Mouse (Mus musculus) lung, embryonic 14.5 days (tissue): ENCODE results near the gene Ubap1. TPM values are rescaled to one million over a fixed set of nuclear protein-coding genes. Genes with fewer than 3 reads are reported as not detected.
A peak's percentile ranks its signal among the peaks of the same experiment; 100 is the strongest.

Experiments used
- ATAC-seq: fragments of 200-750 bp; cut with Nextera tagmentation; 2 replicates; pipeline ENCODE4 v1.8.0; 2017; ENCODE audit warnings: mild to moderate bottlenecking, moderate TSS enrichment, moderate library complexity; ENCODE audit not compliant: insufficient read depth
- DNase-seq: peaks from one replicate; pipeline ENCODE4 v3.0.0-alpha.2; 2015
- H3K27ac ChIP-seq: fragments of 300-500 bp; sonication (generic); 2 replicates; pipeline ENCODE4 v1.5.1; 2014; ENCODE audit warnings: low read depth, mild to moderate bottlenecking, moderate library complexity
- H3K27me3 ChIP-seq: fragments of 300-500 bp; sonication (generic); 2 replicates; pipeline ENCODE4 v1.6.1; 2014; ENCODE audit warnings: low read length, control low read depth; ENCODE audit not compliant: insufficient read depth
- H3K36me3 ChIP-seq: fragments of 300-500 bp; sonication (generic); 2 replicates; pipeline ENCODE4 v1.6.1; 2014; ENCODE audit warnings: control low read depth; ENCODE audit not compliant: insufficient read depth
- H3K4me1 ChIP-seq: fragments of 300-500 bp; sonication (generic); 2 replicates; pipeline ENCODE4 v1.6.1; 2014; ENCODE audit warnings: antibody characterized with exemption, control low read depth; ENCODE audit not compliant: insufficient read depth
- H3K4me2 ChIP-seq: fragments of 300-500 bp; sonication (generic); 2 replicates; pipeline ENCODE4 v1.6.1; 2014; ENCODE audit warnings: mild to moderate bottlenecking
- H3K4me3 ChIP-seq: fragments of 300-500 bp; sonication (generic); 2 replicates; pipeline ENCODE4 v1.5.1; 2014; ENCODE audit warnings: low read depth, low read length
- H3K9ac ChIP-seq: fragments of 300-500 bp; sonication (generic); 2 replicates; pipeline ENCODE4 v1.6.1; 2014
- H3K9me3 ChIP-seq: fragments of 300-500 bp; sonication (generic); 2 replicates; pipeline ENCODE4 v1.6.1; 2016; ENCODE audit warnings: low read depth, low read length, control low read depth
- CTCF ChIP-seq: IDR thresholded peaks from 2 replicates; pipeline ENCODE4 v1.5.1; 2016; ENCODE audit warnings: antibody characterized with exemption, low read depth
- WGBS: fragments of 180-500 bp; shearing (Covaris S2); extraction: QIAGEN DNeasy Blood & Tissue Kit; methylation state at CpG from one replicate; pipeline ENCODE4 v1.1.7; 2014; 5-methylcytosine and 5-hydroxymethylcytosine counted together
- polyA plus RNA-seq: library from polyadenylated mRNA; unstranded; fragments of >200 nt; fragmentation: Nextera tagmentation; extraction: Ambion mirVana; gene quantifications from 2 replicates; pipeline ENCODE4 v1.2.1, GENCODE M21; 2014

Ubap1 gene
- polyA plus RNA-seq, 1 experiment from 2014 or later: 47.7 TPM

DNA sequence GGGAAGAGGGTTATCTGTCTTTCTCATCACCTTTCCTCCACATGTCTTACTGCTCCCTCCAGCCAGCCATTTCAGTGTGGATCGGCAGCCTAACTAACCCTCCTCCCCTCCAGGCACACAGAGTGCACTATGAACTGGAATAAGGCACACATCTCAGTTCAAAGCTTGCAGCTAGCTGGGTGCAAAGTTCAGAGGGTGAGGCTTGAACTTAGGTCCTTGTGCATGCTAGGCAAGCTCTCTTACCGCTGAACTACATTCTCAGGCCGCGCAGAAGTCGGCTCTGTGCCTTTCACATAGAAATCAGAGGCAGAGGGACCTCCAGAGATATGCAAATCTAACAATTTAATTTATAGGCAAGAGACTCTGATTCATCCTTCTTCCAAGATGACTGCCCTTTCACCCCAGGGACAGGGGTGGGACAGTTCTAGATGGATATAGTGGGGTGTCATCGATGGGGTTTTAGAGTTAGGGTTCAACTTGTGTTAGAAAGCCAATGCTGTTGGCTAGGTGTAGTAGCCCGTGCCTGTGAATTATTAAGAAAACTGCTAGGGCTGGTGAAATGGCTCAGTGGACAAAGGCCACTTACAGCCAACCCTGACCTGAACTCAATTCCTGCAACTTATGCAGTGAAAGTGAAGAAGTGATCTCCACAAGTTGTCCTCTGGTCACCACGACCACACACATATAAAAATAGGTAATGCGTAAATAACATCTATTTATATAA lies 16.9 kb upstream of the Ubap1 start:
- no peaks in the 10 kb centered on the region for H3K9me3 ChIP-seq
- no peaks in the 10 kb centered on the region for H3K36me3 ChIP-seq
- H3K4me1 ChIP-seq: no peaks in the 10 kb centered on the region
- no peak overlapping the region for H3K4me3 ChIP-seq
- WGBS: 82% methylated on average over 9 of the region's 9 CpGs
- ATAC-seq (no peak), DNase-seq (no peak)
- H3K4me2 ChIP-seq: no peak overlapping the region
- no peak overlapping the region for H3K9ac ChIP-seq
- TF ChIP-seq CTCF: no peak
- H3K27me3 ChIP-seq: no peaks in the 10 kb centered on the region
- H3K27ac ChIP-seq: no peak overlapping the region

DNA sequence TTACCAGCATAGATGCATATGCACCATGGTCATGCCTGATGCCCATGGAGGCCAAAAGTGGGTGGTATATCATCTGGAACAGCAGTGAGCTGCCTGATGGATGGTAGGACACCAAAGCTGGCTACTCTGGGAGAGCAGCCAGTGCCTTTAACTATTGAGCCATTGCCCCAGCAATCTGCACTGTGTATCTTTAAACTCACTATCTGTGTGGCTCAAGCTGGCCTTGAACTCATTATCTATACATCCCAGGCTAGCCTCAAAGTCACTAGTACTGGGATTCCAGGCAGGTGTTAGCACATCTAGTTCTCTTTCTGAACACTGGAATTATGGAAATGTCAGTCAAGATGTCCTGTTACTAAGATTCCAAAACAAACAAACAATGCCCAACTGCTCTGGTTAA lies 12.2 kb upstream of the Ubap1 start:
- TF ChIP-seq CTCF: no peak

DNA sequence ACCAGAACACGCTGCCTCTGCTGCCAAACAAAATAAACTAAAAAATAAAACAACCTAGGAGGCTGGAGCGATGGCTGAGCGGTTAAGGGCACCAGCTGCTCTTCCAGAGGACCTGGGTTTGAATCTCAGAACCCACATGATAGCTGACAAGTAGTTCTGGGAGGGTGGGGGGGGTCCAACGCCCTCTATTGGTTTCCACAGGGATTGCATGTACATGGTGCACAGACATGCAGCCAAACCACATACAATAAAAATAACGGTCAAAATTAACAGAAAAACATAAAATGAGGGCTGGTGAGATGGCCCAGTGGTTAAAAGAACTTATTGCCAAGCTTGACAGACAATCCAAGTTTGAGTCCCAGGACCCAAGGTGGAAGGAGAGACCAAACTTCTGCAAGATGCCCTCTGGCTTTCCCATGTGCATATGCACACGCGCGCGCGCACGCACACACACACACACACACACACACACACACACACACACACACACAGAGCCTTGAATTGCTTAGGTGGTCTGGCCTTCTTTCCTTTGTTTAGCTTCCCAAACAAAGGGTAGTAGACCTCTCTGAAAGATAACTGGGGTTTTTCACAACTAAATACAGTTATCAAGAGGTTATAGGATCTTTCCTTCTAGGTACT lies 7.8 kb upstream of the Ubap1 start:
- ATAC-seq: no peak
- Histone ChIP-seq H3K36me3 (no peaks in the 10 kb centered on the region), H3K9ac (no peak overlapping the region), H3K4me1 (no peaks in the 10 kb centered on the region), H3K27ac (no peak overlapping the region), H3K9me3 (no peaks in the 10 kb centered on the region), H3K27me3 (no peaks in the 10 kb centered on the region), H3K4me3 (no peak overlapping the region), H3K4me2 (no peak overlapping the region)
- no peak for DNase-seq
- 74% methylated on average over 11 of the region's 11 CpGs for WGBS
- TF ChIP-seq CTCF: no peak

More for the DNA sequence above, 12.2 kb upstream of the Ubap1 start:
- DNase-seq (no peak), ATAC-seq (no peak)
- H3K4me2 ChIP-seq: no peak overlapping the region
- H3K4me3 ChIP-seq: no peak overlapping the region
- no peaks in the 10 kb centered on the region for H3K27me3 ChIP-seq
- H3K27ac ChIP-seq: no peak overlapping the region
- no peaks in the 10 kb centered on the region for H3K36me3 ChIP-seq
- H3K9me3 ChIP-seq: no peaks in the 10 kb centered on the region
- no peaks in the 10 kb centered on the region for H3K4me1 ChIP-seq
- H3K9ac ChIP-seq: no peak overlapping the region

DNA sequence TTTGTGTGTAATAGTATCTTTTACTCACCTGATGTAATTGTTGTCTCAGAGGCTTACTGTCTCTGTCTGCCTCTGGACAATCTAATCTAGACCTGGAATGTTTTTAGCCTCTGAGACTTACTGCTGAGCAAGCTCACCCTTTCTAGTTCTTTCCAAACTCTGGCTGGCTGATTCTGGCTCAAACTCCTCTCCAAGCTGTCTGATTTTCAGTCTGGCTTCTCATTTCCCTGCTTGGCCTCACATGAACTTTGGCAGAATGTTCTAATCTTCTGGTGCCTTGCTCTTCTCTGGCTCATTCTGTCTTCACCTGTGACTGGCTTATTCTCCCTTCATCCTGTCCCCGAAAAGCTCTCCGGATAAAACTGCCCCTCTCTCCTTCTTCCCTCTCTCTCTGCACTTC lies 2.8 kb upstream of the Ubap1 start:
- Histone ChIP-seq H3K27ac (no peak overlapping the region), H3K27me3 (no peaks in the 10 kb centered on the region), H3K4me3 (no peak overlapping the region), H3K9me3 (no peaks in the 10 kb centered on the region), H3K36me3 (no peaks in the 10 kb centered on the region), H3K9ac (no peak overlapping the region), H3K4me1 (peaks cover 3% of the 10 kb centered on the region; the same call in 1 of the 2 replicates), H3K4me2 (no peak overlapping the region)
- WGBS: 56% methylated on average over 2 of the region's 2 CpGs
- no peak for ATAC-seq
- DNase-seq: no peak
- TF ChIP-seq CTCF: no peak

DNA sequence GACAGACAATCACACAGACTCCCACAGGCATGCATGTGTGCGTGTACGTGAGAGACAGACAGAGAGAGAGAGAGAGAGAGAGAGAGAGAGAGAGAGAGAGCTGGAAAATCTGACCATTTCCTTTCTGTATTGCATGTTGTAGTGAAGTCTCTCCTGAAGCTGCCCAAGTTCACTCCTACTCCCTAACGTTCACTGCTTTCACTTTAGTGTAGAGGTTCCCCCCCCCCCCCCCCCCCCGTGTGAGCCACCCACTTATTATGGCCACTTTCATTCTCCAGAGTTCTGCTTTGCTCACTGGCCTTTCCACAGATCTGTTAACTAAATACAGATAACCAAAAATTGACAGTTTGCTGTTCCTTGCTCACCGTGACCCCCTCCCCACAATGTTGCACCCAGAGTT lies 957 bp upstream of the Ubap1 start:
- Histone ChIP-seq H3K4me3 (0 out of 2 replicates have a peak overlapping the region, but pooled peaks have one; percentile 70), H3K36me3 (peaks cover 3% of the 10 kb centered on the region; the same call in 1 of the 2 replicates), H3K27ac (peak overlapping the region; percentile 14; the same call in 1 of the 2 replicates), H3K4me1 (peaks cover 3% of the 10 kb centered on the region; the same call in 1 of the 2 replicates), H3K4me2 (peak overlapping the region; percentile 53), H3K9me3 (no peaks in the 10 kb centered on the region), H3K9ac (no peak overlapping the region), H3K27me3 (no peaks in the 10 kb centered on the region)
- no peak for ATAC-seq
- TF ChIP-seq CTCF: no peak
- DNase-seq: no peak
- 42% methylated on average over 4 of the region's 5 CpGs for WGBS

DNA sequence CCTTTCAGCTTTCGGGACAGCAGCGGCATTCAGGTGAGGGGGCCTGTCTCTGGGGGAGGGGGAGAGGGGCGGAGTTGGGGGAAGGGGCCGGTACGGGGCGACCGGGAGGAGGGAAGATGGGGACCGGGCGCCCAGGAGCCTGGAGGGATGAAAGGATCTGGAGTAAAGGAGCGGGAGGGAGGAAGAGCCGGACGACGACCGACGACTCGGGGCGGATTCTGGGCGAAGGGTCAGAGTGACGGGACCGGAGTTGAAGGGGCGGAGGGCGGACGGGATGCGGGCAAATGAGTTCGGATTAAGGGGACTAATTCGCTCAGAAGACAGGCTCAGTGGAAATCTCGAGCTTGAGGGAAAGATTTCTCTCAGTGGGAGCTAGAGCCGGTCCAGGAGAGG lies 399 bp downstream of the Ubap1 start:
- ATAC-seq (peak; percentile 67; the same call in 1 of the 2 replicates), DNase-seq (peak; percentile 45)
- TF ChIP-seq CTCF: no peak

DNA sequence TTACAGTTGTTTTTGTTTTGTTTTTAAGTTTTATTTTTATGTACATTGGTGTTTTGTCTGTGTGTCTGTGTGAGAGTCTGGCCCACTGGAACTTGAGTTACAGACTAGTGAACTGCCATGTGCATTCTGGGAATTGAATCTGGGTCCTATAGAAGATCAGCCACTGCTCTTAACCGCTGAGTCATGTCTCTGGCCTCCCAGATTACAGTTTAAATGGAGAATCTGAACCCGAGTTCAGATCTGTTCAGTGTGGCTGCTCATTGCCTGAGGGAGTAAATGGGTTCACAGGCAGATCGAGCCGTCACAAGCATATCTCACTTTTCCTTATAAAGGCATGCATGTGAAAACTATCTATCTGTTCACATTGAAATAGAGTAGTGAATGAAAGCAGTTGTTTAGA lies 4.0 kb downstream of the Ubap1 start:
- Histone ChIP-seq H3K4me2 (no peak overlapping the region), H3K36me3 (peaks cover 22% of the 10 kb centered on the region; the same call in 1 of the 2 replicates), H3K4me1 (peaks cover 3% of the 10 kb centered on the region; the same call in 1 of the 2 replicates), H3K27ac (no peak overlapping the region), H3K27me3 (no peaks in the 10 kb centered on the region), H3K4me3 (no peak overlapping the region), H3K9me3 (0 out of 2 replicates have a peak, but pooled peaks cover 5% of the 10 kb centered on the region), H3K9ac (no peak overlapping the region)
- ATAC-seq (no peak), DNase-seq (no peak)
- WGBS: 92% methylated on average over 4 of the region's 4 CpGs
- no peak for TF ChIP-seq CTCF

More for the DNA sequence above, 399 bp downstream of the Ubap1 start:
- peak overlapping the region; percentile 70 for H3K4me3 ChIP-seq
- peaks cover 7% of the 10 kb centered on the region; the same call in 1 of the 2 replicates for H3K36me3 ChIP-seq
- no peaks in the 10 kb centered on the region for H3K27me3 ChIP-seq
- peak overlapping the region; percentile 93 for H3K27ac ChIP-seq
- peaks cover 3% of the 10 kb centered on the region; the same call in 1 of the 2 replicates for H3K4me1 ChIP-seq
- peak overlapping the region; percentile 83 for H3K4me2 ChIP-seq
- under 1% methylated on average over 28 of the region's 28 CpGs for WGBS
- H3K9ac ChIP-seq: peak overlapping the region; percentile 75
- no peaks in the 10 kb centered on the region for H3K9me3 ChIP-seq
